Mouse (Mus musculus) liver, postnatal 0 days (tissue): ENCODE data around the gene Cyp2d10. TPM values are rescaled to one million over a fixed set of nuclear protein-coding genes. Genes with fewer than 3 reads are reported as not detected.

Source experiments
- ATAC-seq: fragments of 200-750 bp; cut with Nextera tagmentation; 2 replicates; pipeline ENCODE4 v1.8.0; 2017; ENCODE audit warnings: mild to moderate bottlenecking, moderate library complexity
- DNase-seq: peaks from one replicate; pipeline ENCODE4 v3.0.0-alpha.2; 2016
- H3K27ac ChIP-seq: fragments of 300-500 bp; sonication (generic); 2 replicates; pipeline ENCODE4 v1.5.1; 2014; ENCODE audit warnings: antibody characterized with exemption, moderate library complexity, mild to moderate bottlenecking, low read depth
- H3K27me3 ChIP-seq: fragments of 300-500 bp; sonication (generic); 2 replicates; pipeline ENCODE4 v1.6.1; 2014; ENCODE audit warnings: low read length, control low read depth, mixed read lengths; ENCODE audit not compliant: insufficient read depth
- H3K36me3 ChIP-seq: fragments of 300-500 bp; sonication (generic); replicated peaks from 2 replicates; pipeline ENCODE4 v1.6.1; 2014; ENCODE audit warnings: mild to moderate bottlenecking, control low read depth, low read length, moderate library complexity, mixed read lengths; ENCODE audit not compliant: insufficient read depth
- H3K4me1 ChIP-seq: fragments of 300-500 bp; sonication (generic); 2 replicates; pipeline ENCODE4 v1.6.1; 2014; ENCODE audit warnings: antibody characterized with exemption, mild to moderate bottlenecking, control low read depth; ENCODE audit not compliant: insufficient read depth
- H3K4me2 ChIP-seq: fragments of 300-500 bp; sonication (generic); 2 replicates; pipeline ENCODE4 v1.6.1; 2014; ENCODE audit warnings: low read depth, mild to moderate bottlenecking, low read length, moderate library complexity, mixed read lengths
- H3K4me3 ChIP-seq: fragments of 300-500 bp; sonication (generic); 2 replicates; pipeline ENCODE4 v1.5.1; 2014; ENCODE audit warnings: low read depth, low read length
- H3K9ac ChIP-seq: fragments of 300-500 bp; sonication (generic); replicated peaks from 2 replicates; pipeline ENCODE4 v1.6.1; 2014; ENCODE audit warnings: mild to moderate bottlenecking, moderate library complexity
- H3K9me3 ChIP-seq: fragments of 300-500 bp; sonication (generic); 2 replicates; pipeline ENCODE4 v1.6.1; 2016; ENCODE audit warnings: mild to moderate bottlenecking, control low read depth, low read length, mixed read lengths
- CTCF ChIP-seq: sonication (generic); IDR thresholded peaks from 2 replicates; pipeline ENCODE4 v1.5.1; 2016; ENCODE audit warnings: antibody characterized with exemption, low read depth
- EP300 ChIP-seq: IDR thresholded peaks from 2 replicates; pipeline ENCODE4 v1.6.1; 2016; ENCODE audit warnings: antibody characterized with exemption, low read depth, mild to moderate bottlenecking
- WGBS: fragments of 180-500 bp; shearing (Covaris S2); extraction: QIAGEN DNeasy Blood & Tissue Kit; methylation state at CpG from one replicate; pipeline ENCODE4 v1.1.7; 2014; ENCODE audit not compliant: insufficient replicate concordance; 5-methylcytosine and 5-hydroxymethylcytosine counted together
- microRNA-seq: library from miRNA; unstranded; fragments of <30 nt; microRNA quantifications from one replicate; pipeline ENCODE4, GENCODE M21; 2016
- polyA plus RNA-seq: library from polyadenylated mRNA; unstranded; fragments of >200 nt; fragmentation: Nextera tagmentation; extraction: Ambion mirVana; gene quantifications from 2 replicates; pipeline ENCODE4 v1.2.1, GENCODE M21; 2015

Gene Cyp2d10
- polyA plus RNA-seq, 1 experiment from 2014 or later = 387 TPM

DNA sequence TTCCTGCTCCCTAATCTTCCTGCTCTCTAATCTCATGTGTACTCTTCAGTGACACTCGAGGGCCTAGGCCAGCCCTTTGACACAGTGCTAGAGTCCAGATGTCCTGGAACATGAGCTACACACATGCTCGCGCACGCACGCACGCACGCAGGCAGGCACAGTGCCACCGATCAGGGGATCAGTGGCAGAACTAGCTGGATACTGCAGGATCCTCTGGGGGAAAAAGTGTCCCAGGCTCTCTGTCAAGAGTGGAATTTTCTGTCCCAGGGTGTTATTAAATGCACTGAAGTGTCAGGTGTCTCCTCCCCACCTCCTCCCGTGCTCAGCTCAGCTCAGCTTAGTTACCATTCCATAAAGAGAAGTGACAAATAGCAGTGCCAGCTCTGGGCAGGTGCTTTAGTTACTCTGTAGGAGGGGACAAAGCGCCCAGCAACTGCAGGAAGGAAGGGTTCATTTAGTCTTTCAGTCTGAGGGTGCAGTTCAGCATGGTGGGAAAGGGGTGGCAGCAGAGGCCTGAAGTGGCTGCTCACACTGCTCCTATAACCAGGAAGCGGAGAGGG is 45.5 kb downstream of the Cyp2d10 start:
- Histone ChIP-seq H3K36me3 (no peaks in the 10 kb centered on the region), H3K9ac (peak overlapping the region; percentile 53), H3K27me3 (no peaks in the 10 kb centered on the region), H3K4me2 (no peak overlapping the region), H3K9me3 (no peaks in the 10 kb centered on the region), H3K4me3 (no peak overlapping the region), H3K27ac (peak overlapping the region; percentile 95), H3K4me1 (peaks cover 32% of the 10 kb centered on the region)
- TF ChIP-seq EP300 (peak; percentile 72), CTCF (peak; percentile 61)
- ATAC-seq (peak; percentile 96), DNase-seq (peak; percentile 81)
- 57% methylated on average over 11 of the region's 11 CpGs for WGBS

DNA sequence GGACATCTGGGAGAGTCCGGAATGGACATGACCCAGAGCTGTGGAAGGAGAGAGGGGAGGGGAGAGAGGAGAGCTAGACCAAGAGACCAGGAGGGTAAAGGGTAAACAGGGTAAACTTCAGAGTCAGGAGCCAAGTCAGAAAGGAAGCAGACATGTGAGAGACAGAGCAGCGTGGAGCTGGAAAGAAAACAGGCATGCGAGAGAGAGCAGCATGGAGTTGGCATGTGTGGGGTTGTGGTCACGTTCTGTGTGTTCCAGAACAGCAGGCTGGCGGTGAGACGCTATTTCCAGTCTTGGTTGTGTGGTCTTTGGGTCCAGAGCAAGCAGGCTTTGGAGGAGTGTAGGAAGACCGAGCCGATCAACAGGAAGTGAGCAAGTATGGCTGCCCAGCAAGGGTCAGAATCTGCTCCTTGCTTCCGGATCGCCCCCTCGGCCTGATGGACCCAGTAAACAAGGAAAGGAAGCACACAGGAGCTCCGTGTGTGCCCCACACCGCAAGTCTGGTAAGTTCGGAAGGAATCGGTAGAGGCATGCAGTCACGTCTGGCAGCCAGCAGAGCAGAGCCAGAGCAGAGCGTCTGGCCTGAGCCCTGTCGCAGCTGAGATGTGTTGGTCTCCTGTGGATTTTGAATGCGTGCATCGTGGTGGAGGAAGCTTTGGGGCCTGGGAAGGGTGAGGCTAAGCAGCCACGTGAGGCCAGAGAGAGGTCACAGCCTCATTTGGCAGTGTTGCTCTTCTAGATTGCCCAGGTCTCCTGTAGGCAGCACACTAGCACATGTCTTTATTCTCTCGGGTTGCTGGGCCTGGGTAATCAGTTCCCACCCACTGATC is 48.3 kb downstream of the Cyp2d10 start:
- Histone ChIP-seq H3K4me1 (peaks cover 40% of the 10 kb centered on the region), H3K9ac (peak overlapping the region; percentile 26), H3K4me3 (no peak overlapping the region), H3K27ac (peak overlapping the region; percentile 95), H3K27me3 (no peaks in the 10 kb centered on the region), H3K36me3 (no peaks in the 10 kb centered on the region), H3K9me3 (no peaks in the 10 kb centered on the region), H3K4me2 (peak overlapping the region; percentile 1; the same call in 1 of the 2 replicates)
- TF ChIP-seq EP300 (peak; percentile 63; the same call in 1 of the 2 replicates), CTCF (no peak)
- WGBS = 57% methylated on average over 22 of the region's 22 CpGs
- ATAC-seq (no peak), DNase-seq (no peak)

- H3K4me1 ChIP-seq = peaks cover 45% of the 10 kb centered on the region
- 2% methylated on average over 56 of the region's 57 CpGs for WGBS
Observed at GRCm38 (mm10) chr15:82354126-82354945, 52.7 kb downstream of the Cyp2d10 start, which contains the start of gene Ndufa6. Gene Ndufa6 (minus strand): TSS chr15:82354322.

GRCm38 (mm10) chr15:82353745-82354113 is 53.3 kb downstream of the Cyp2d10 start:
- TF ChIP-seq CTCF = no peak
- TF ChIP-seq EP300 = peak; percentile 34; the same call in 1 of the 2 replicates
- Histone ChIP-seq H3K4me2 (peak overlapping the region; percentile 87), H3K4me3 (peak overlapping the region; percentile 74), H3K9ac (peak overlapping the region; percentile 95), H3K9me3 (no peaks in the 10 kb centered on the region), H3K27ac (peak overlapping the region; percentile 88), H3K36me3 (peaks cover 24% of the 10 kb centered on the region), H3K27me3 (no peaks in the 10 kb centered on the region), H3K4me1 (peaks cover 45% of the 10 kb centered on the region)
- no peak for DNase-seq
- peak; percentile 28; the same call in 1 of the 2 replicates for ATAC-seq
- WGBS = under 1% methylated on average over 23 of the region's 23 CpGs

More at GRCm38 (mm10) chr15:82354126-82354945, 52.7 kb downstream of the Cyp2d10 start, which contains the start of gene Ndufa6:
- Histone ChIP-seq H3K4me2 (peak within 1 kb of the TSS; percentile 87), H3K9me3 (no peaks in the 10 kb centered on the region), H3K4me3 (peak within 1 kb of the TSS; percentile 74), H3K36me3 (peaks cover 18% of the 10 kb centered on the region), H3K27me3 (no peaks in the 10 kb centered on the region), H3K27ac (peak within 1 kb of the TSS; percentile 91), H3K9ac (peak within 1 kb of the TSS; percentile 95)
- TF ChIP-seq CTCF (peak; percentile 100), EP300 (peak; percentile 15; the same call in 1 of the 2 replicates)
- DNase-seq (peak; percentile 98), ATAC-seq (peak; percentile 96)

DNA sequence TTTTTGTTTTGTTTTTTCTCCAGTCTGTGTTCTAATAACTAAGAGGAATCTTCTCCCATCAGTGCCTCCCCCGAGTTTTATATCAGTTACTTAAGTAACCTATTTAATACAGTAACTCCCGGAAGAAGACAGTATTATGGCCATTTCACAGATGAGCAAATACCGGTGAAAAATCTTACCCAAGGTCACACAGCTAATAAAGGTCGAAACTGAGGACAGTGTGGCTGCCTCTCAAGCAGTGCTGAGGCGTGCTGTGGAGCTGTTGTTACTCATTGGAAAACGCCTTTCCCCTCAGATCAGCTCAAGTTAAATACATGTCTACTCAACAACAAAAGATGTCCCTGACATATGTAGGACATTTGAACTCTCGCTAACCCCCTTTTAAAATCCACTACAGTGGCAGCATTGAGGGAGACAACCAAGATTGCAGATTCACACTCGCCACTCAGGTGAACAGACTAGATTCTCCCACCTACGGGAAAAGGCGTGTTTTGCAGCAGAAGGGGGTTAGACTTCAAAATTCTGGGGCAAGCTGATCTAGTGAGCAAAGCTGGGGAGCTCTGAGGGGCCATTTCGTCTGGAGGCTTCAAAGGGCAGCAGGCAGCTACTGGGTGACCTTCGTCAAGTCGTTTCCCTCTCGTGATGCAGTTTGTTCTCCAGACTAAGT is 53.8 kb downstream of the Cyp2d10 start:
- Histone ChIP-seq H3K9me3 (no peaks in the 10 kb centered on the region), H3K4me2 (peak overlapping the region; percentile 87), H3K4me1 (peaks cover 48% of the 10 kb centered on the region), H3K36me3 (peaks cover 30% of the 10 kb centered on the region), H3K9ac (peak overlapping the region; percentile 95), H3K4me3 (peak overlapping the region; percentile 74), H3K27ac (peak overlapping the region; percentile 88), H3K27me3 (no peaks in the 10 kb centered on the region)
- DNase-seq (peak; percentile 44), ATAC-seq (no peak)
- WGBS = 16% methylated on average over 14 of the region's 14 CpGs
- TF ChIP-seq CTCF (no peak), EP300 (no peak)

Small RNA genes within 50 kb of the gene (microRNA-seq; reads per million reads assigned to microRNA genes)
- gene Gm25990 (not detected), gene Gm27331 (not detected), gene Gm27622 (not detected), gene Mir7684 (not detected)

Other genes with a start within 250 kb of the Cyp2d10 start
- 0.08 and 0.13 TPM in 2 replicates for gene Shisa8, start 194.4 kb downstream of the Cyp2d10 start, polyA plus RNA-seq
- gene Tnfrsf13c, start 182.8 kb downstream of the Cyp2d10 start, polyA plus RNA-seq = 2.0 and 2.3 TPM in 2 replicates
- gene Cenpm, start 162.4 kb downstream of the Cyp2d10 start, polyA plus RNA-seq = 27.8 and 30.7 TPM in 2 replicates
- gene 1500009C09Rik, start 154.8 kb downstream of the Cyp2d10 start, polyA plus RNA-seq = not detected in 2 replicates
- 0.06 and 0.07 TPM in 2 replicates for gene Sept3, start 132.3 kb downstream of the Cyp2d10 start, polyA plus RNA-seq
- gene Wbp2nl, start 108.2 kb downstream of the Cyp2d10 start, polyA plus RNA-seq = 0.07 and 0.09 TPM in 2 replicates
- 34.6 TPM in 2 replicates for gene Naga, start 68.3 kb downstream of the Cyp2d10 start, polyA plus RNA-seq
- gene Pheta2, start 68.3 kb downstream of the Cyp2d10 start, polyA plus RNA-seq = 16.1 and 17.5 TPM in 2 replicates
- gene Smdt1, start 68.2 kb downstream of the Cyp2d10 start, polyA plus RNA-seq = 145 and 151 TPM in 2 replicates
- 642 and 691 TPM in 2 replicates for gene Ndufa6, start 52.9 kb downstream of the Cyp2d10 start, polyA plus RNA-seq
- 42.0 and 44.9 TPM in 2 replicates for gene Cyp2d22, start 26.9 kb downstream of the Cyp2d10 start, polyA plus RNA-seq
- 0.20 and 0.25 TPM in 2 replicates for gene Cyp2d11, start 13.2 kb downstream of the Cyp2d10 start, polyA plus RNA-seq
- 216 and 246 TPM in 2 replicates for gene Cyp2d9, start 26.2 kb upstream of the Cyp2d10 start, polyA plus RNA-seq
- 0.07 TPM in 1 of 2 replicates, not detected in the other for gene Cyp2d12, start 147.9 kb upstream of the Cyp2d10 start, polyA plus RNA-seq
- not detected in 2 replicates for gene Cyp2d34, start 213.8 kb upstream of the Cyp2d10 start, polyA plus RNA-seq